Mouse (Mus musculus): Measurements from ENCODE around the gene Trappc1. TPM values are rescaled to one million over a fixed set of nuclear protein-coding genes. Genes with fewer than 3 reads are reported as not detected.

Gene Trappc1
- total and polyA plus RNA-seq, 3 experiments = 58.6 to 89.8 TPM; not detected in 1

GRCm38 (mm10) chr11:69366855-69367615, 43.3 kb downstream of the Trappc1 start:
- peak overlapping the region; percentile 88 for H3K9ac ChIP-seq (ENCODE audit: control insufficient read depth, low read depth, low read length, poor library complexity, severe bottlenecking)
- peak overlapping the region; percentile 50 to 76 for H3K4me3 ChIP-seq (ENCODE audit: control insufficient read depth in 1 of 2, insufficient read depth in 1 of 2, low read depth in 2 of 2, low read length in 2 of 2)
- peaks cover 13 to 30% of the 10 kb centered on the region in 2 experiments for H3K4me1 ChIP-seq (ENCODE audit: control insufficient read depth in 1 of 2, insufficient read depth in 2 of 2, low read length in 2 of 2)
- H3K9me3 ChIP-seq (replicated peaks; ENCODE audit: insufficient read depth, low read length) = no peaks in the 10 kb centered on the region
- no peaks in the 10 kb centered on the region for H3K27me3 ChIP-seq (ENCODE audit: control insufficient read depth in 1 of 2, insufficient read depth in 2 of 2, low read length in 2 of 2)
- peaks cover 15% of the 10 kb centered on the region for H3K79me2 ChIP-seq (ENCODE audit: control insufficient read depth, insufficient read depth, low read length, poor library complexity)
- peak overlapping the region; percentile 83 for H3K27ac ChIP-seq (ENCODE audit: control insufficient read depth, low read depth, low read length)
- no peak for DNase-seq (ENCODE audit: low read depth, low spot score)
- peaks cover 0 to 15% of the 10 kb centered on the region in 2 experiments; a peak in 2 of 4 replicates for H3K36me3 ChIP-seq (ENCODE audit: control insufficient read depth in 1 of 2, insufficient read depth in 2 of 2, low read length in 2 of 2)
- no peak for TF ChIP-seq ZC3H11A (IDR thresholded peaks at IDR 0.05; ENCODE audit: low read depth, low read length)
- TF ChIP-seq POLR2A (IDR thresholded peaks at IDR 0.05; ENCODE audit: control insufficient read depth in 1 of 2, insufficient read depth in 1 of 2, low read depth in 1 of 2, low read length in 2 of 2, poor library complexity in 1 of 2) = peak in 1 of 2 experiments; percentile 37; a peak in 1 of 4 replicates
- TF ChIP-seq MAFK (IDR thresholded peaks at IDR 0.05; ENCODE audit: borderline replicate concordance, low read depth, low read length) = no peak
- TF ChIP-seq MYB (IDR thresholded peaks at IDR 0.05; ENCODE audit: low read depth, low read length) = no peak
- TF ChIP-seq NRF1 (IDR thresholded peaks at IDR 0.05; ENCODE audit: insufficient read depth, low read depth, low read length, poor library complexity, severe bottlenecking) = no peak
- no peak; the same call in none of the 2 replicates for TF ChIP-seq HCFC1 (IDR thresholded peaks at IDR 0.05; ENCODE audit: low read depth, low read length)
- peak; percentile 83 for TF ChIP-seq CHD2 (IDR thresholded peaks at IDR 0.05; ENCODE audit: low read length)
- TF ChIP-seq SMC3 (IDR thresholded peaks at IDR 0.05; ENCODE audit: low read depth, low read length) = no peak; the same call in 1 of the 2 replicates
- no peak for TF ChIP-seq ZKSCAN1 (IDR thresholded peaks at IDR 0.05; ENCODE audit: low read depth, low read length)
- peak; percentile 91 for TF ChIP-seq ZNF384 (IDR thresholded peaks at IDR 0.05; ENCODE audit: low read depth, low read length)
- TF ChIP-seq E2F4 (IDR thresholded peaks at IDR 0.05; ENCODE audit: borderline replicate concordance, low read depth, low read length) = no peak
- no peak for TF ChIP-seq MYC (IDR thresholded peaks at IDR 0.05; ENCODE audit: low read depth, low read length)
- TF ChIP-seq CHD1 (IDR thresholded peaks at IDR 0.05; ENCODE audit: low read depth, low read length) = 0 out of 2 replicates have a peak, but pooled peaks have one; percentile 86
- no peak for TF ChIP-seq JUND (IDR thresholded peaks at IDR 0.05; ENCODE audit: low read depth, low read length)
- no peak for TF ChIP-seq USF1 (IDR thresholded peaks at IDR 0.05; ENCODE audit: low read depth, low read length)
- peak; percentile 60; the same call in 1 of the 2 replicates for TF ChIP-seq ETS1 (IDR thresholded peaks at IDR 0.05; ENCODE audit: low read depth, low read length)
- no peak for TF ChIP-seq MEF2A (IDR thresholded peaks at IDR 0.05; ENCODE audit: extremely low read depth, insufficient replicate concordance, low read depth, low read length, poor library complexity, severe bottlenecking)
- no peak; the same call in 1 of the 2 replicates for TF ChIP-seq TBP (IDR thresholded peaks at IDR 0.05; ENCODE audit: low read depth, low read length)
- no peak; the same call in 1 of the 2 replicates for TF ChIP-seq MAZ (IDR thresholded peaks at IDR 0.05; ENCODE audit: low read depth, low read length)
- TF ChIP-seq ELF1 (IDR thresholded peaks at IDR 0.05; ENCODE audit: low read depth, low read length) = 0 out of 2 replicates have a peak, but pooled peaks have one; percentile 4
- no peak for TF ChIP-seq POLR2AphosphoS5 (IDR thresholded peaks at IDR 0.05; ENCODE audit: borderline replicate concordance, low read depth, low read length)
- TF ChIP-seq KAT2A (conservative IDR thresholded peaks at IDR 0.05; ENCODE audit: low read depth, low read length) = no peak
- TF ChIP-seq SIN3A (IDR thresholded peaks at IDR 0.05; ENCODE audit: low read length) = peak; percentile 76
- TF ChIP-seq GATA1 (IDR thresholded peaks at IDR 0.05; ENCODE audit: low read depth, low read length) = no peak; the same call in 1 of the 2 replicates
- no peak for TF ChIP-seq RCOR1 (IDR thresholded peaks at IDR 0.05; ENCODE audit: low read depth, low read length)
- no peak for TF ChIP-seq CTCF (IDR thresholded peaks at IDR 0.05 in 2 of 3, conservative IDR thresholded peaks at IDR 0.05 in 1 of 3; ENCODE audit: control insufficient read depth in 1 of 3, insufficient read depth in 1 of 3, low read depth in 2 of 3, low read length in 3 of 3, poor library complexity in 1 of 3, severe bottlenecking in 1 of 3)
- TF ChIP-seq EP300 (IDR thresholded peaks at IDR 0.05; ENCODE audit: low read depth in 1 of 2, low read length in 2 of 2) = peak in 1 of 2 experiments; percentile 28; a peak in 3 of 4 replicates
- TF ChIP-seq UBTF (IDR thresholded peaks at IDR 0.05; ENCODE audit: borderline replicate concordance, insufficient read depth, low read depth, low read length) = no peak
- TF ChIP-seq BHLHE40 (IDR thresholded peaks at IDR 0.05; ENCODE audit: borderline replicate concordance, low read depth, low read length) = peak; percentile 3; the same call in 1 of the 2 replicates
- peak; percentile 5; the same call in 1 of the 2 replicates for TF ChIP-seq NELFE (IDR thresholded peaks at IDR 0.05; ENCODE audit: low read depth, low read length)
- no peak for TF ChIP-seq POLR2AphosphoS2 (IDR thresholded peaks at IDR 0.05; ENCODE audit: low read length)
- peak; percentile 58 for TF ChIP-seq TCF12 (IDR thresholded peaks at IDR 0.05; ENCODE audit: low read depth, low read length)
- TF ChIP-seq USF2 (IDR thresholded peaks at IDR 0.05; ENCODE audit: borderline replicate concordance in 1 of 2, insufficient read depth in 1 of 2, low read depth in 1 of 2, low read length in 2 of 2) = no peak
- TF ChIP-seq ZMIZ1 (IDR thresholded peaks at IDR 0.05; ENCODE audit: low read depth, low read length) = no peak
- no peak for TF ChIP-seq RAD21 (IDR thresholded peaks at IDR 0.05; ENCODE audit: low read depth, low read length)

Data from MEL (cell line).